Mouse (Mus musculus): ENCODE data around the gene Gucy1b2. TPM values are rescaled to one million over a fixed set of nuclear protein-coding genes. Genes with fewer than 3 reads are reported as not detected.

Gene Gucy1b2
- polyA plus RNA-seq, 1 experiment, result 0.08 TPM

DNA sequence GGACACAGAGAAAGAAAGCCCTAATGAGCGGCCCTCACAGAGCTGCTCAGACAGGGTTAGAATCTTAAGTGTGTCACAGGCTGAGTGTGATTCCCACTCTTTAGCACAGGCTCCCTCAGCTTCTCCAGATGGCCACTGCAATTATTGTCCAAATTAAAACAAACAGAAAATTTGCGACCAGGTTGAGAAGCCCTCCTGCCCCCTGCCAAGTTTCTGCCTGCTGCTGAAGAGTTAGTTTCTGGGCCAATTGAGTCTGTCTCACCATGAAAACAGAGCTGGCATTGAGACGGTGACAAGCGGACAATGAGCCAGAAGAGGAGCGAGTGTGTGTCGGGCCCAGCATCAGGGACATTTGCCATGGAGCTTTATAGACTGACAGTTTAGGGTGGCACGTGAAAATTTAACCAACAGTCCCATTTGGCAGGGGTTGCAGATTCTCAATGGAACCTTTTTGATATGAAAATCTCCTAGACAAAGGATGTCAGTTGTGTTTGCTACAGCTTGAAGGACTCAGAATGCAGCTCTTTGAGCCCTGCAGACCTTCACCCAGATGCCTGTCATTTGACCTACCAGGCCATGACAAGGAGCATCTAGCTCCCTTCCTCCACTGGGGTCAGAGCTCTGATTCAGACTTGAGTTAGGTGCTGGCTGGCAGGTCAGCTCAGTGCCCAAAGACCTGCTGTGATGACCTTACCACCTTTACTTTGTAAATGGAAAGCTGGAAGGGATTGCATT is 39.9 kb downstream of the Gucy1b2 start:
- Histone ChIP-seq H3K36me3 (ENCODE audit: control insufficient read depth, insufficient read depth, low read length) (no peaks in the 10 kb centered on the region), H3K4me3 (ENCODE audit: control insufficient read depth, insufficient read depth, low read length) (no peak overlapping the region), H3K4me1 (replicated peaks; ENCODE audit: control insufficient read depth, insufficient read depth, low read length) (no peaks in the 10 kb centered on the region), H3K27ac (ENCODE audit: control insufficient read depth, insufficient read depth, low read length) (no peak overlapping the region), H3K27me3 (ENCODE audit: control insufficient read depth, insufficient read depth, low read length) (no peaks in the 10 kb centered on the region)
- DNase-seq, result no peak
- WGBS, result 97% methylated on average over 7 of the region's 7 CpGs
- no peak for TF ChIP-seq CTCF (IDR thresholded peaks at IDR 0.05; ENCODE audit: borderline replicate concordance, control insufficient read depth, extremely low read depth, insufficient read depth, low read length, poor library complexity)
- no peak for TF ChIP-seq POLR2A (IDR thresholded peaks at IDR 0.05; ENCODE audit: control insufficient read depth, extremely low read depth, insufficient read depth, low read length, poor library complexity)

DNA sequence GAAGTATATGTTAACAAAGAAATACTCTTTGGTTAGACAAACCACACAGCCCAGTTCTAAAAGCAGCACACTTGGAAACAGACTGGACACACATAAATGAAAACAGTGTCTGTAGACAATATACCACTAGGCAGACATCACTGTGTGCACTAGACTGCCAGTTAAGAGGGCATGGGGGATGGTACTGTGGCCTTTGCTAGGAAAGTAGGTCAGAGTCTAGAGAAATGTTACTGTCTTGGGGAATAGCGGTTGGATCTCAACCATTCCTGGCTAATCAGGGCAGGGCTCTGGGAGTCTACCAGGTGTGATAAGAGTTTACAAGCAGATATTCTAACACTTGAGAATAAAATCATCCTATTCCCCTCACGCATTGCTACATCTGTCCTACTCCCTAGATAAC is 60.7 kb downstream of the Gucy1b2 start:
- H3K36me3 ChIP-seq (ENCODE audit: control insufficient read depth, insufficient read depth, low read length), result no peaks in the 10 kb centered on the region
- H3K27me3 ChIP-seq (ENCODE audit: control insufficient read depth, insufficient read depth, low read length), result no peaks in the 10 kb centered on the region
- no peak overlapping the region for H3K4me3 ChIP-seq (ENCODE audit: control insufficient read depth, insufficient read depth, low read length)
- no peak for DNase-seq
- no peak for TF ChIP-seq POLR2A (IDR thresholded peaks at IDR 0.05; ENCODE audit: control insufficient read depth, extremely low read depth, insufficient read depth, low read length, poor library complexity)
- TF ChIP-seq CTCF (IDR thresholded peaks at IDR 0.05; ENCODE audit: borderline replicate concordance, control insufficient read depth, extremely low read depth, insufficient read depth, low read length, poor library complexity), result no peak
- no peaks in the 10 kb centered on the region for H3K4me1 ChIP-seq (replicated peaks; ENCODE audit: control insufficient read depth, insufficient read depth, low read length)
- 95% methylated on average over 2 of the region's 2 CpGs for WGBS
- H3K27ac ChIP-seq (ENCODE audit: control insufficient read depth, insufficient read depth, low read length), result no peak overlapping the region

DNA sequence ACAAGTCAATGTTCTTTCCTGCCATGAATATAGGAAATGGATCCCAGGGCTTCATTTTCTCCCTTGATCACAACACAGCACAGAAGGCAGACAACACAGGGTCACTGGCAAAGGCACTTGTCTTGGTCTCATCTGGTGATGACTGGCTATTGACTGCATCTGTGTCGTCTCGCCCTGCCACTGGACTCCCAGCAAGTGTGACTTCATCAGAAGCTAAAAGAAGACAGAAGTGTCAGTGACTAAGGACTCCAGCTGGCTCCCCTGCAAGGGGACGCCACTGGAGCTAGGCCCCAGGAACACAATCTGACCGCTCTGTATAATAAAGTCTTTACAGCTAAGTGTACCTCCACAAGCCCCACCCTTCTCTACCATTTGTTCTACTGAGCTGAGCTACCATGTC is 63.3 kb downstream of the Gucy1b2 start:
- no peaks in the 10 kb centered on the region for H3K36me3 ChIP-seq (ENCODE audit: control insufficient read depth, insufficient read depth, low read length)
- TF ChIP-seq POLR2A (IDR thresholded peaks at IDR 0.05; ENCODE audit: control insufficient read depth, extremely low read depth, insufficient read depth, low read length, poor library complexity) (no peak), CTCF (IDR thresholded peaks at IDR 0.05; ENCODE audit: borderline replicate concordance, control insufficient read depth, extremely low read depth, insufficient read depth, low read length, poor library complexity) (no peak)
- 97% methylated on average over 4 of the region's 4 CpGs for WGBS
- no peaks in the 10 kb centered on the region for H3K27me3 ChIP-seq (ENCODE audit: control insufficient read depth, insufficient read depth, low read length)
- H3K27ac ChIP-seq (ENCODE audit: control insufficient read depth, insufficient read depth, low read length), result no peak overlapping the region
- no peak overlapping the region for H3K4me3 ChIP-seq (ENCODE audit: control insufficient read depth, insufficient read depth, low read length)
- no peak for DNase-seq
- peaks cover 9% of the 10 kb centered on the region for H3K4me1 ChIP-seq (replicated peaks; ENCODE audit: control insufficient read depth, insufficient read depth, low read length)

DNA sequence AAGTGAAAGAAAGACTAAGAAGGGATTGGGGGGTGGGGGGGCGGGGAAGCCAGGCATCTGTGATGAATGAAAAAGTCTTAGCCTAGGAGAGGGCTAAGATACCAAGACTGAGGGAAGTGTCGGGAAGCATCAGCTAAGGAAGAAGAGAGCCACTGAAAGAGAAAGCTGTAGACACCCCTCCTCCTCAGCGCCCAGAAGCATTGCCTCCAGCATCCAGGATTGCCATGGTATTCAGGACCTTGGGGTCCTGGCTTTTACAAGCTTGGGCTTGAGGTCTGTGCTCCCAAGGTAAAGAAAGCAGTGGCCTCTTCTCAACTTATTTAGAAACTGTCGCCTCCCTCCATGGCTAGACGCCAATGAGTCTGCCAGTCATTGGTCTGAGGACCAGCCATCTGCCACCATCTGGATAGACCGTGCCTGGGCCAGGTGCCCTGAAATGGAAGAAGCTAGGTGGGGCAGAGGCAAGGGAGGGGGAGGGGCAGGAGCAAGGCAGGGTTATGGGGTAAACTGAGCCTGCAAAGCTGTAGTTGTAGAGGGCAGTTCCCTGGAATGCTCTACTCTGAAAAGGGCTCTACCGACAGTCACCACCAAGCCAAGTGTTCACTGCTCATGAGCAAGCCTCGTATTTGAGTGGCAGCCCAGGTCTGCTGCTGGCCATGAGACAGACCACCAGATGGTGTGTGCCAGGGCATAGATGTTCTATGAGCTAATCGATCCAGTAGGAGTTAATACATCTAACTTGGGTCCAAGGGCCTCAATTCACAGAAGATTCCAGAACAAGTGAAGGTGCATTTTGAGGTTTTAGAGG is 66.2 kb downstream of the Gucy1b2 start:
- TF ChIP-seq CTCF (IDR thresholded peaks at IDR 0.05; ENCODE audit: borderline replicate concordance, control insufficient read depth, extremely low read depth, insufficient read depth, low read length, poor library complexity), result no peak
- no peak for TF ChIP-seq POLR2A (IDR thresholded peaks at IDR 0.05; ENCODE audit: control insufficient read depth, extremely low read depth, insufficient read depth, low read length, poor library complexity)

DNA sequence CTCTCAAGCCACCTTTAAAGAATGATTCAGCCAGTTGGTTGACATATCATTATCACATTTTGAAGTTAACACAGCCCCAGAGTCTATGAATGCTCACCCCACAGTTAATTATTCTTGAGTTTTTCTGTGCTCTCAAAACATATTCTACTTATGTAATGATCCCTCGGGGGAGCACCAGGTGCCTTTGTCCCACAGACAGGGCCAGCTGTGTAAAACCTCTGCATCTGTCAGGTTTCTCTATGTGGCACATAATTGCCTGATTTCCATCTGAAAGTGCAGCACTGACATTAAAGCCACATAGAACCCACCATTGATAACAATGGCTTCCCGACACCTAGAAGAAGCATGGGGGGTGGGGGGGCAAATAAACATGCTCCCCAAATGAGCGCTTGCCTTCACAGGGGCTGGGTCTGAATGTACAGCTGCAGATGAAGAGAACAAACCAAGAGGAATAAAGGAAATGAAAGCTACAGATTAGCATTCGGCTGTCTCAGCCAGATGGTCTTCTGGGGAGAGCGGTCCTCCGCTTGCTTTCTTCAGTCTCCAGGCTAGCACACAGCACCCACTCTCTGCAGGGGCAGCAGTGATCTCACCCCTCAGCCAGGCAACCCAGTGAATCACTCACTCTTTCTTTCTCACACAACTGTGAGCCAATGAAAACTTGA is 66.9 kb downstream of the Gucy1b2 start:
- DNase-seq, result peak; percentile 4
- Histone ChIP-seq H3K4me1 (replicated peaks; ENCODE audit: control insufficient read depth, insufficient read depth, low read length) (peaks cover 9% of the 10 kb centered on the region), H3K36me3 (ENCODE audit: control insufficient read depth, insufficient read depth, low read length) (no peaks in the 10 kb centered on the region), H3K27ac (ENCODE audit: control insufficient read depth, insufficient read depth, low read length) (no peak overlapping the region), H3K4me3 (ENCODE audit: control insufficient read depth, insufficient read depth, low read length) (no peak overlapping the region), H3K27me3 (ENCODE audit: control insufficient read depth, insufficient read depth, low read length) (no peaks in the 10 kb centered on the region)
- no peak for TF ChIP-seq POLR2A (IDR thresholded peaks at IDR 0.05; ENCODE audit: control insufficient read depth, extremely low read depth, insufficient read depth, low read length, poor library complexity)
- no peak for TF ChIP-seq CTCF (IDR thresholded peaks at IDR 0.05; ENCODE audit: borderline replicate concordance, control insufficient read depth, extremely low read depth, insufficient read depth, low read length, poor library complexity)
- WGBS, result 28% methylated on average over 6 of the region's 6 CpGs

More for the DNA sequence above, 66.2 kb downstream of the Gucy1b2 start:
- 88% methylated on average over 9 of the region's 9 CpGs for WGBS
- DNase-seq, result no peak
- no peak overlapping the region for H3K4me3 ChIP-seq (ENCODE audit: control insufficient read depth, insufficient read depth, low read length)
- H3K36me3 ChIP-seq (ENCODE audit: control insufficient read depth, insufficient read depth, low read length), result no peaks in the 10 kb centered on the region
- peaks cover 9% of the 10 kb centered on the region for H3K4me1 ChIP-seq (replicated peaks; ENCODE audit: control insufficient read depth, insufficient read depth, low read length)
- no peaks in the 10 kb centered on the region for H3K27me3 ChIP-seq (ENCODE audit: control insufficient read depth, insufficient read depth, low read length)
- H3K27ac ChIP-seq (ENCODE audit: control insufficient read depth, insufficient read depth, low read length), result no peak overlapping the region

DNA sequence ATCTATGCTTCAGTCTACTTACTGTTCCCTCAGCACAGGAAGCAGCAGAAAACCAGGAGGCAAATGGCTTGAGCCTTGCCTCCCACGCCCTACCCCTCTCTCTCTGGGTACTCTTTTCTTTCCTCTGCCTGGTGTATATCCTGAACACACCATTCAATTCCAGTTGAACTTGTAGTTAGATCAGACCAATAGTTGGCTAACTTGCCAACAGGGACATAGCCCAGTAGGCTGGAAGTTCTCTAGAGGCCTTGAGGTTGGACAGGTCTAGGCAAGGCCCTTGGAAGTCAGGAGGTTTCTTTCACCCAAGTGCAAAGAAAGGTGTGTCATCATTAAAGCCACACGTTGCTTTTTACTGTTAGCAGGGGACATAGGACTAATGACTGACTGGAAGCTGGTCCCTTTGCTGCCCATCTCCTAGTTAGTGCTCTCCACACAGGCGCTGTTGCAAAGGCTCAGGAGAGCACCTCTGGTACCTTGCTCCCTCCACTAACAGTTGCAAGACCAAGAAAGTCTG is 72.2 kb downstream of the Gucy1b2 start:
- WGBS, result 91% methylated on average over 3 of the region's 3 CpGs
- no peaks in the 10 kb centered on the region for H3K4me1 ChIP-seq (replicated peaks; ENCODE audit: control insufficient read depth, insufficient read depth, low read length)
- H3K27ac ChIP-seq (ENCODE audit: control insufficient read depth, insufficient read depth, low read length), result no peak overlapping the region
- DNase-seq, result no peak
- no peaks in the 10 kb centered on the region for H3K36me3 ChIP-seq (ENCODE audit: control insufficient read depth, insufficient read depth, low read length)
- TF ChIP-seq CTCF (IDR thresholded peaks at IDR 0.05; ENCODE audit: borderline replicate concordance, control insufficient read depth, extremely low read depth, insufficient read depth, low read length, poor library complexity), result no peak
- no peak for TF ChIP-seq POLR2A (IDR thresholded peaks at IDR 0.05; ENCODE audit: control insufficient read depth, extremely low read depth, insufficient read depth, low read length, poor library complexity)
- H3K27me3 ChIP-seq (ENCODE audit: control insufficient read depth, insufficient read depth, low read length), result no peaks in the 10 kb centered on the region
- H3K4me3 ChIP-seq (ENCODE audit: control insufficient read depth, insufficient read depth, low read length), result no peak overlapping the region
